Comparison of ENCODE assay signal across 14 mouse cellular contexts in genomic region chr9:29181661-29182060, GRCm38 (mm10).
"Had no signal": no experiment of that assay in that cellular context is flagged by ENCODE, and none has a peak within 500 bp of the region (broad histone marks: within the 10 kb centered on the region; RNA-seq: fewer than 3 reads in every experiment).

No protein-coding gene starts in this region.

- H3K36me3 ChIP-seq: intestine, embryonic 15.5 days; limb, embryonic 13.5 days; liver, embryonic 15.5 days; midbrain, embryonic 10.5 days; neural tube, embryonic 15.5 days had no signal

- H3K9ac ChIP-seq: intestine, embryonic 15.5 days; limb, embryonic 13.5 days; liver, embryonic 15.5 days; lung, embryonic 14.5 days; neural tube, embryonic 15.5 days had no signal

- DNase-seq: layer of hippocampus, postnatal 36 days; lung, embryonic 14.5 days; lung, postnatal 10 days; lung, postnatal 4 days; midbrain, embryonic 14.5 days; thymus, postnatal 36 days had no signal

- H3K4me2 ChIP-seq: intestine, embryonic 15.5 days; limb, embryonic 13.5 days; liver, embryonic 11.5 days; liver, embryonic 15.5 days; lung, embryonic 14.5 days; neural tube, embryonic 15.5 days had no signal

- ATAC-seq: hindbrain, postnatal 0 days; intestine, embryonic 15.5 days had no signal

- H3K27ac ChIP-seq: hindbrain, postnatal 0 days; intestine, embryonic 15.5 days; limb, embryonic 13.5 days; liver, embryonic 15.5 days; midbrain, embryonic 10.5 days; neural tube, embryonic 15.5 days had no signal

- H3K27me3 ChIP-seq: intestine, embryonic 15.5 days; limb, embryonic 13.5 days; liver, embryonic 15.5 days; neural tube, embryonic 15.5 days had no signal

- H3K9me3 ChIP-seq: intestine, embryonic 15.5 days; limb, embryonic 13.5 days; liver, embryonic 15.5 days; midbrain, embryonic 10.5 days; neural tube, embryonic 15.5 days had no signal

- H3K4me1 ChIP-seq: intestine, embryonic 15.5 days; limb, embryonic 13.5 days; liver, embryonic 15.5 days; midbrain, embryonic 10.5 days; neural tube, embryonic 15.5 days had no signal

- H3K4me3 ChIP-seq: intestine, embryonic 15.5 days; limb, embryonic 13.5 days; liver, embryonic 15.5 days; midbrain, embryonic 10.5 days; myocyte; neural tube, embryonic 15.5 days had no signal
